Mouse (Mus musculus) spleen, postnatal 10 days (tissue): Measurements from ENCODE around the gene Sbds.

Experiments used
- DNase-seq, 2 experiments: peaks; one replicate each; pipeline ENCODE4 v3.0.0; 2021 to 2022; ENCODE audit warnings: low spot score in 2 of 2

Gene Sbds

GRCm38 (mm10) chr5:130200233-130201029 is 54.9 kb downstream of the Sbds start:
- no peak for DNase-seq

DNA sequence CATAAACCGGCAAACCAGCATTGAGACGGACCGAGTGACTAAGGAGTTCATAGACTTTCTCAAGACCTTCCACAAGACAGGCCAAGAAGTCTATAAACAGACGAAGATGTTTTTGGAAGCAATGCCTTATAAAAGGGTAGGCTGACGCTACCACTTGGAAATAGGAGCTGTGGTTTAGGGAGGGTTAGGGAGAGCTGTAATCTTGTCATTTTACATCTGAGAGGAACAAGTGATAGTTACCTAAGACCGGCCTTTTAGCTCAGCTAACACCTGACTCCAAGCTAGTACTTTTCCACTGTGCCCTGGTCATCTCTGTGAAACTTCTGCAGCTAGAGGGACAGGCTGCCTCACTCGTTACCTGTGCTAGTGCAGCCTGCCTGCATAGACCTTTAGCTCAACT is 57.3 kb downstream of the Sbds start:
- DNase-seq = no peak

DNA sequence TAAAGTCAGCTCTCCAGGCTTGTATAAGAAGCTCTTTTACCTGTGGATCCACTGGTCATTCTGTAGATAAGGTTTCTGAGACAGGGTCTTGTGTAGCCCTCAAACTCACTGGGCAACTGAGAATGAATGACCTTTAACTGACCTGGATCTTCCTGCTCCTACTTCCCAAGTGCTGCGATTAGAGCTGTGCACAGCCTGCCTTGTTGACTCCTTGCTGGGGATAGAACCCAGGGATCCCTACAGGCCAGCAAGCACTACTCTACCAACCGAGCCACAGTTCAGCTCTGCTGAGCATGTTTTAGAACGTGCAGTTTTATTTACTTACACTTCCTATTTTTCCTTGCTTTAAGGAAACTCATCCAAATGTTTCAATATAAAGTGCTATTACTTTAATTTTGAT is 57.9 kb downstream of the Sbds start:
- DNase-seq = no peak

GRCm38 (mm10) chr5:130196307-130196706 is 59.0 kb downstream of the Sbds start:
- DNase-seq = no peak
